Mouse (Mus musculus): ENCODE measurements around the gene Wdr37. TPM values are rescaled to one million over a fixed set of nuclear protein-coding genes. Genes with fewer than 3 reads are reported as not detected.
"Not testable (repeated sequence)": the region's sequence is repeated elsewhere in the genome, so short reads cannot be mapped to it uniquely, and the experiment has no call there.

Gene Wdr37
- polyA plus RNA-seq, 1 experiment = 4.2 TPM

DNA sequence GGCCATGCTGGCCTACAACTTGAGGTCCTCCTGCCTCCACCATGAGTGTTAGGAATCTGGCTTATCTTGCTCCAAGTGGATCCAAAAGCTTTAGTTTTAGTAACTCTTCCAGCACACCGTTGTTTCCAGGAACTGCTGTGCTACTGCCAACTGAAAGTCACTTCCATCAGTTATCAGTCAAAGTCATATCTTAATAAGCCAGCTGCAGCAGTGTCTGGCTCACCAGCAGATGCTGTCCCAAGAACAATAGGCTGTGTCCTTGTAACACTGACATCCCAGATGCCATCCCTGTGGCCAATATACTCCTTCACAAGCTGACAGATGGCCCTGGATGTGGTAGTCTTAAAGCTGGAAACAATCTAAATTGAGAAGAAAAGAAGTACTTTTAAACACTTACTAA, 22.4 kb downstream of the Wdr37 start:
- H3K79me2 ChIP-seq (ENCODE audit: control insufficient read depth, insufficient read depth) = no peaks in the 10 kb centered on the region
- TF ChIP-seq FOSL1 (IDR thresholded peaks at IDR 0.05; ENCODE audit: insufficient read depth, low read length, poor library complexity, severe bottlenecking) = no peak
- TF ChIP-seq MYOD1 (IDR thresholded peaks at IDR 0.05; ENCODE audit: control insufficient read depth, insufficient read length, low read depth) = no peak
- TF ChIP-seq USF1 (IDR thresholded peaks at IDR 0.05; ENCODE audit: low read depth) = no peak
- no peak for TF ChIP-seq MYOG (IDR thresholded peaks at IDR 0.05; ENCODE audit: control insufficient read depth, extremely low read depth, insufficient read length)
- no peak for TF ChIP-seq CEBPB (IDR thresholded peaks at IDR 0.05; ENCODE audit: low read depth)
- no peak for TF ChIP-seq MAX (IDR thresholded peaks at IDR 0.05)
- TF ChIP-seq CTCF (IDR thresholded peaks at IDR 0.05; ENCODE audit: control insufficient read depth, insufficient read depth, insufficient read length) = no peak
- H3K27me3 ChIP-seq (ENCODE audit: control insufficient read depth, insufficient read depth, insufficient read length) = no peaks in the 10 kb centered on the region
- peaks cover 56% of the 10 kb centered on the region for H3K36me3 ChIP-seq (ENCODE audit: control insufficient read depth, insufficient read depth)
- no peak overlapping the region for H3K4me3 ChIP-seq (ENCODE audit: insufficient read depth, poor library complexity, severe bottlenecking)
- H3ac ChIP-seq (ENCODE audit: control insufficient read depth, insufficient read length, low read depth) = no peak overlapping the region
- no peaks in the 10 kb centered on the region for H3K79me3 ChIP-seq (ENCODE audit: low read depth)

DNA sequence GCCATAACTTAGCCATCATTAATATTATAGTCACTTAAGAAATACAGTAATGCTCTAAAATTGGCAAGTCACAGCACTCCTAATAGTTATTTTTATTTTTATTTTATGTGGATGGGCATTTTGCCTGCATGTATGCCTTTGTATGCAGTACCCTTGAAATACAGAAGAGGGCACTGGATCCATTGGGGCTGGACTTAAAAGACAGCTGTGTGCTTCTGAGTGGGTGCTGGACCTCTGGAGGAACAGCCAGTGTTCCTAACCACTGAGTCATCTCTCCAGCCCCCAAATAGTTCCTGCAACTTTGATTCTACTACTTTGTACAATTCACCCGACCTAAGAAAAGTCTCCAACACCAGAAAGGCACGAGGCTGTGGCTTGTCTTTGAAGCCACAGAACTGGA, 24.0 kb downstream of the Wdr37 start:
- no peaks in the 10 kb centered on the region for H3K27me3 ChIP-seq (ENCODE audit: control insufficient read depth, insufficient read depth, insufficient read length)
- no peak overlapping the region for H3ac ChIP-seq (ENCODE audit: control insufficient read depth, insufficient read length, low read depth)
- no peak overlapping the region for H3K4me3 ChIP-seq (ENCODE audit: insufficient read depth, poor library complexity, severe bottlenecking)
- no peaks in the 10 kb centered on the region for H3K79me3 ChIP-seq (ENCODE audit: low read depth)
- no peaks in the 10 kb centered on the region for H3K79me2 ChIP-seq (ENCODE audit: control insufficient read depth, insufficient read depth)
- peaks cover 56% of the 10 kb centered on the region for H3K36me3 ChIP-seq (ENCODE audit: control insufficient read depth, insufficient read depth)
- TF ChIP-seq CTCF (IDR thresholded peaks at IDR 0.05; ENCODE audit: control insufficient read depth, insufficient read depth, insufficient read length) (no peak), MAX (IDR thresholded peaks at IDR 0.05) (no peak), USF1 (IDR thresholded peaks at IDR 0.05; ENCODE audit: low read depth) (no peak), FOSL1 (IDR thresholded peaks at IDR 0.05; ENCODE audit: insufficient read depth, low read length, poor library complexity, severe bottlenecking) (no peak)

- H3ac ChIP-seq (ENCODE audit: control insufficient read depth, insufficient read length, low read depth) = no peak overlapping the region
- TF ChIP-seq MAX (IDR thresholded peaks at IDR 0.05) = no peak
- no peak for TF ChIP-seq MYOD1 (IDR thresholded peaks at IDR 0.05; ENCODE audit: control insufficient read depth, insufficient read length, low read depth)
- no peak for TF ChIP-seq CEBPB (IDR thresholded peaks at IDR 0.05; ENCODE audit: low read depth)
- no peak for TF ChIP-seq FOSL1 (IDR thresholded peaks at IDR 0.05; ENCODE audit: insufficient read depth, low read length, poor library complexity, severe bottlenecking)
- no peak for TF ChIP-seq CTCF (IDR thresholded peaks at IDR 0.05; ENCODE audit: control insufficient read depth, insufficient read depth, insufficient read length)
- no peak for TF ChIP-seq MYOG (IDR thresholded peaks at IDR 0.05; ENCODE audit: control insufficient read depth, extremely low read depth, insufficient read length)
- no peak for TF ChIP-seq USF1 (IDR thresholded peaks at IDR 0.05; ENCODE audit: low read depth)
- peaks cover 58% of the 10 kb centered on the region for H3K36me3 ChIP-seq (ENCODE audit: control insufficient read depth, insufficient read depth)
- no peaks in the 10 kb centered on the region for H3K79me3 ChIP-seq (ENCODE audit: low read depth)
- no peaks in the 10 kb centered on the region for H3K79me2 ChIP-seq (ENCODE audit: control insufficient read depth, insufficient read depth)
- no peak overlapping the region for H3K4me3 ChIP-seq (ENCODE audit: insufficient read depth, poor library complexity, severe bottlenecking)
- no peaks in the 10 kb centered on the region for H3K27me3 ChIP-seq (ENCODE audit: control insufficient read depth, insufficient read depth, insufficient read length)
Measured at GRCm38 (mm10) chr13:8842273-8842672, 29.4 kb downstream of the Wdr37 start.

DNA sequence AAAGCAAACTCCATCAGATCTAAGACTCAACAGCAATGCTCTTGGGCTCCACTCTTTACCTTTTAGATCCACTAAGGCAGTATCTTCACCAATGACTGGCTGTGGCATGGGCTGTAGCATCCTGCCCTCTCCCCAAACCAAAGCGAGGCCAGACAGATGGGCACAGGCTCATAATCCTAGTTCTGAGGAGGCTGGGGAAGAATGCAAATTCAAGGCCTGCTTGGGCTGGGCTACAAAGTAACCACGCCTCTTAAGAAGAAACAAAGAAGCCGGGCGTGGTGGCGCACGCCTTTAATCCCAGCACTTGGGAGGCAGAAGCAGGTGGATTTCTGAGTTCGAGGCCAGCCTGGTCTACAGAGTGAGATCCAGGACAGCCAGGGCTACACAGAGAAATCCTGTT, 29.9 kb downstream of the Wdr37 start:
- not testable (repeated sequence) for H3K79me3 ChIP-seq (ENCODE audit: low read depth); H3ac ChIP-seq (ENCODE audit: control insufficient read depth, insufficient read length, low read depth); H3K27me3 ChIP-seq (ENCODE audit: control insufficient read depth, insufficient read depth, insufficient read length); H3K4me3 ChIP-seq (ENCODE audit: insufficient read depth, poor library complexity, severe bottlenecking); H3K79me2 ChIP-seq (ENCODE audit: control insufficient read depth, insufficient read depth)
- peaks cover 58% of the 10 kb centered on the region for H3K36me3 ChIP-seq (ENCODE audit: control insufficient read depth, insufficient read depth)

DNA sequence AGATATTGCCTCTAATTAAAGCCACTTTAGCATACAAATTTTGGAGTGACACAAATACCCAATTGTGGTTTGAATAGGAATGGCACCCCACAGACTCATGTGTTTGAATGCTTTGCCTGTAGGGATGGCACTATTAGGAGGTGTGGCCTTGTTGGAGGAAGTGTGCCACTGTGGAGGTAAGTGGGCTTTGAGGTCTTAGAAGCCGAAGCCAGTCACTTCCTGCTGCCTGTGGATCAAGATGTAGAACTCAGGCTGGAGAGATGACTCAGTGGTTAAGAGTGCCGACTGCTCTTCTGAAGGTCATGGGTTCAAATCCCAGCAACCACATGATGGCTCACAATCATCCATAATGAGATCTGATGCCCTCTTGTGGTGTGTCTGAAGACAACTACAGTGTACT, 30.8 kb downstream of the Wdr37 start:
- H3K36me3 ChIP-seq (ENCODE audit: control insufficient read depth, insufficient read depth) = peaks cover 58% of the 10 kb centered on the region

GRCm38 (mm10) chr13:8839937-8840336, 31.8 kb downstream of the Wdr37 start:
- H3K27me3 ChIP-seq (ENCODE audit: control insufficient read depth, insufficient read depth, insufficient read length) = no peaks in the 10 kb centered on the region
- no peaks in the 10 kb centered on the region for H3K79me3 ChIP-seq (ENCODE audit: low read depth)
- TF ChIP-seq MYOD1 (IDR thresholded peaks at IDR 0.05; ENCODE audit: control insufficient read depth, insufficient read length, low read depth) (no peak), USF1 (IDR thresholded peaks at IDR 0.05; ENCODE audit: low read depth) (no peak), CEBPB (IDR thresholded peaks at IDR 0.05; ENCODE audit: low read depth) (no peak)
- no peaks in the 10 kb centered on the region for H3K79me2 ChIP-seq (ENCODE audit: control insufficient read depth, insufficient read depth)
- peaks cover 56% of the 10 kb centered on the region for H3K36me3 ChIP-seq (ENCODE audit: control insufficient read depth, insufficient read depth)
- no peak overlapping the region for H3ac ChIP-seq (ENCODE audit: control insufficient read depth, insufficient read length, low read depth)
- no peak overlapping the region for H3K4me3 ChIP-seq (ENCODE audit: insufficient read depth, poor library complexity, severe bottlenecking)

More for the DNA sequence above, 30.8 kb downstream of the Wdr37 start:
- TF ChIP-seq FOSL1 (IDR thresholded peaks at IDR 0.05; ENCODE audit: insufficient read depth, low read length, poor library complexity, severe bottlenecking) (no peak), USF1 (IDR thresholded peaks at IDR 0.05; ENCODE audit: low read depth) (no peak)
- Histone ChIP-seq H3K27me3 (ENCODE audit: control insufficient read depth, insufficient read depth, insufficient read length) (no peaks in the 10 kb centered on the region), H3K79me2 (ENCODE audit: control insufficient read depth, insufficient read depth) (no peaks in the 10 kb centered on the region), H3K4me3 (ENCODE audit: insufficient read depth, poor library complexity, severe bottlenecking) (no peak overlapping the region), H3K79me3 (ENCODE audit: low read depth) (no peaks in the 10 kb centered on the region), H3ac (ENCODE audit: control insufficient read depth, insufficient read length, low read depth) (no peak overlapping the region)

DNA sequence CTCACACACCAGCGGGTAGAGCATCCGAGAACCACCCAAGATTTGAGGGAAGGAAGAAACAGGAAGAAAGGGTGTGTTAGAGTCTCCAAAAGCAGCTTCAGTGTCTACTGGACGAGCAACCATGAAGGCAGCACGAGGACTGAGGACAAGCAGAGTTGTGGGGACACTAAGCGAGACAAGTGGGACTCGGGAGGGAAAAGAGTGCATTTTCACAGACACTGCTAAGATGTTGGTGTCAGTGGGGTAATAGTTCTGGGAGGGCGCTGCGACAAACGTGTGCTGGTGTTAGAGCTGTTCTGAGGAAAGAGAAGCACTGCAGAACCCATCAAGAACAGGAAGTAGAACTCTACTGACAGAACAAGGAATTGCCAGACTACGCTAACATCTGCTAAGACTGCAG, 32.6 kb downstream of the Wdr37 start:
- H3K79me2 ChIP-seq (ENCODE audit: control insufficient read depth, insufficient read depth) = no peaks in the 10 kb centered on the region
- TF ChIP-seq MYOG (IDR thresholded peaks at IDR 0.05; ENCODE audit: control insufficient read depth, extremely low read depth, insufficient read length) = no peak
- no peak for TF ChIP-seq MYOD1 (IDR thresholded peaks at IDR 0.05; ENCODE audit: control insufficient read depth, insufficient read length, low read depth)
- no peak for TF ChIP-seq USF1 (IDR thresholded peaks at IDR 0.05; ENCODE audit: low read depth)
- no peak for TF ChIP-seq FOSL1 (IDR thresholded peaks at IDR 0.05; ENCODE audit: insufficient read depth, low read length, poor library complexity, severe bottlenecking)
- TF ChIP-seq CEBPB (IDR thresholded peaks at IDR 0.05; ENCODE audit: low read depth) = no peak
- TF ChIP-seq CTCF (IDR thresholded peaks at IDR 0.05; ENCODE audit: control insufficient read depth, insufficient read depth, insufficient read length) = no peak
- no peak for TF ChIP-seq MAX (IDR thresholded peaks at IDR 0.05)
- H3K36me3 ChIP-seq (ENCODE audit: control insufficient read depth, insufficient read depth) = peaks cover 58% of the 10 kb centered on the region
- H3K4me3 ChIP-seq (ENCODE audit: insufficient read depth, poor library complexity, severe bottlenecking) = no peak overlapping the region
- H3ac ChIP-seq (ENCODE audit: control insufficient read depth, insufficient read length, low read depth) = no peak overlapping the region
- H3K27me3 ChIP-seq (ENCODE audit: control insufficient read depth, insufficient read depth, insufficient read length) = no peaks in the 10 kb centered on the region
- no peaks in the 10 kb centered on the region for H3K79me3 ChIP-seq (ENCODE audit: low read depth)

All from C2C12 (cell line).